Mouse (Mus musculus) layer of hippocampus, postnatal 14 days (tissue): ENCODE results near the gene Gpx8. TPM values are rescaled to one million over a fixed set of nuclear protein-coding genes. Genes with fewer than 3 reads are reported as not detected.
"Not testable (repeated sequence)": the region's sequence is repeated elsewhere in the genome, so short reads cannot be mapped to it uniquely, and the experiment has no call there.

Experiments used
- DNase-seq, 2 experiments: peaks; one replicate each; pipeline ENCODE4 v3.0.0; 2021 to 2022; ENCODE audit warnings: low spot score in 2 of 2, mixed read lengths in 1 of 2
- microRNA-seq, 2 experiments: library from miRNA; unstranded; fragments of <30 nt; microRNA quantifications; one replicate each; pipeline ENCODE4 v1.2.0; 2021
- total RNA-seq, 2 experiments: library from RNA; stranded (reverse); gene quantifications; 2 replicates each; pipeline ENCODE4 v1.2.3; 2021

The Gpx8 gene
- total RNA-seq, 2 experiments from 2014 or later = 12.1 to 18.4 TPM

DNA sequence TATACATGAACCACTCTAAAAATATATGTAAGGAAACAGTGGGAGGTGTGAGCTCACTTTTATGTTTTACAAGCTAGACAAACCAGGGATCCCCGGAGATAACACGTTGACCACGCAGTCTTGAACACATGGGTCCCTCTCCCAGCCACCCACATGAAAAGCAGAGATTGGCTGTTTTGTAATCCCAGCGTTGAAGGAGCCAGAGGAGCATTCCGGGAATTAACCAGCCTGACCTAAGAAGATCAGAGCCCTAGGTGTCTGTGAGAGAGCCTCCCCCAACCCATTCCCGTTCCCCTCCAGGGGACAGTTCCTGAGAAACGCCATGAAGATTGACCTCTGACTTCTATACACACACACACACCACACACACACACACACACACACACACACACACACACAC lies 14.9 kb downstream of the Gpx8 start:
- DNase-seq = no peak

DNA sequence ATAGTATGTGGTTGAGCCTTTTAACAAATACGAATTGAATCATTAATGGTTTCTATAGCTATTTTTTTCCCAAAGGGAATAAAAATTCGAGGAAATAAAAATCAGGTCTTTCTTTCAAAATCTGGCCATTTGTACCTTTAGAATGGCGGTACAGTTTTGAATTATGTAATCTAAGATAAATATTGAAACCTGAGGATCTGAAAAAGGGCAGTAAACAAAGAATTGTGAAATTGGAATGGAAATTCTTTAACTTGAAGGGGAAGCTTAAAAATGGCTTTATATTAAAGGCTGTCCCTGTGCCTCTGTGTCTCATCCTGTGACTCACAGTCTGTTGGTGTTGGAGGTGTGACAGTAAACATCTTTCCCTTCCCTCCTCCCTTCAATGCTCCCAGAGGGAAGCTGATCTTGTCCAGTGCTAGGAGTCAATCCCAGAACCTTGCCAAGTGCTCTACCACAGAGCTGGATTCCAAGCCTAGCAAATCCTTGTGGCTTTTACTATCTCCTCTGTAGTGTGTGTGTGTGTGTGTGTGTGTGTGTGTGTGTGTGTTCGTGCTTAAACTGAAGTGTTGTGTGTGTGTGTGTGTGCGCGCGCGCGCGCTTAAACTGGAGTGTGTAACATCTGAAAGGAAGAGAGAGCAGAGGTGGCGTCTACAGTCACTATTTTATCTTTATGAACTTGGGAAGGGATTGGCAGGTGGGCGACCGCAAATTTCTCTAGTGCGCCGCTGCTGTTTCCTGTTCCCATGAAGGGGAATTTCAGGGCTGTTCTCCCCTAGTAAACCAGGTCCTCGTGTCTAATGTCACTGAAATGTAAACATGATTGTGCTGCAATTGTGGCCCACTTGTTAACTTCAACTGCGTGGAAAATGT lies 22.7 kb downstream of the Gpx8 start:
- DNase-seq = no peak

DNA sequence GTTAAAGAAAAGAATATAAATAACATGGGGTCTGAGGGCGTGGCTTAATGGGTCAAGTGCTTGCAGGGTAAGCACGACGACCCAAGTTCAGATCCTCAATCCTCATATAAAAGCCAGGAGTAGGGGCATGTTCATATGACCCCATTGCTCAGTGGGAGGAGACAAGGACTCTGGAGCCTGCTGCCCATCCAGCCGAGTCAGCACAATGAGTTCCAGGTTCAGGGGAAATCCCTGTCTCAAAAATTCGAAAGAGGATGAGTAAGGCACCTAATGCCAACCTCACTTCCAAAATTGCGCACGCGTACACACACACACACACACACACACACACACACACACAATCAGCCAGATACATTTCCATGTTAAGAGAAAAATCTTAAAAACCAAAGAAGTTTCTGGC lies 23.7 kb downstream of the Gpx8 start:
- DNase-seq = no peak

DNA sequence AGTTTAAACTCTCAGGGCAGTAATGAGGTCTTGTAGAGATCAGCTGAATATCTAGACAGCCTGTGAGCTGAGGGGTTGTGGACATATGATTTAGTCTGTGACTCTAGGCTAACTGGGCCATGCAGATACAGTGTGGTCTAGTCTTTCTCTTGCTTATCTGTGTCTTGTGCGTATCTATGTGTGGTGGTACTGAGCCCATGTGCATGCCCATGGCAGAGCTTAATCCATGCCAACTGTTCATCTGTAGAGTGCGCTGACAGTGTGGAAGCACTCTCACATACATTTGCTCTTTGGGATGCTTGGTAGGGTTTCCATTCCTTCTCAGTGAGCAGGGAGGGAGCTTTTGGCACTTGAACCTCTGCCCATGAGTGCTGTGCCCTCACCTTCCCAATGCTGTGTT lies 24.7 kb downstream of the Gpx8 start:
- no peak for DNase-seq

DNA sequence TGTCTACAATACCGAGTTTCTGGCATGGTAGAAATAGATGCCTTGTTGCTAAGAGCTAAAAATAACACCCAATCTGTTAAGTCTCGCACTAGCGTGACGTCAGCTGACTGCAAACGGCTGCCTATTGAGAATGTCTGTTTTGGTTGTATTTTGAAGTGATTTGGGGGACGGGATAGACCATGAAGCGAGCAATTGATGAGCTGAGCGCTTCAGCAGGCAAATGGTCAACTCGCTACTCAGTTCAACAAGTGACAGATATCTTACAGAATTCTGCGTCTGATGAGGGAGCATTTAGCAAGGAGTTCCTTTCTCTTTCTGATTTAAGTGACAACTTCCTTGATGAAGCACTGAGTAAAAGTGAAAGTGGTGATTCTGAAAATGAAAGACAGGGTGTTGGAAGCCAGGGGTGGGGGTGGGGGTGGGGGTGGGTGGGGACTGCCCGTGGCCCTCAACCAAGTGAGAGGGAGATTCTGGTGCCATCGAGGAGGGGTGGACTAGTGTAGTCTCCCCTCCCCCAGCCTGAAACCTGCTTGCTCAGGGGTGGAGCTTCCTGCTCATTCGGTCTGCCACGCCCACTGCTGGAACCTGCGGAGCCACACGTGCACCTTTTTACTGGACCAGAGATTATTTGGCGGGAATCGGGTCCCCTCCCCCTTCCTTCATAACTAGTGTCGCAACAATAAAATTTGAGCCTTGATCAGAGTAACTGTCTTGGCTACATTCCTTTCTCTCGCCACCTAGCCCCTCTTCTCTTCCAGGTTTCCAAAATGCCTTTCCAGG lies 32.8 kb downstream of the Gpx8 start:
- DNase-seq = not testable (repeated sequence)

DNA sequence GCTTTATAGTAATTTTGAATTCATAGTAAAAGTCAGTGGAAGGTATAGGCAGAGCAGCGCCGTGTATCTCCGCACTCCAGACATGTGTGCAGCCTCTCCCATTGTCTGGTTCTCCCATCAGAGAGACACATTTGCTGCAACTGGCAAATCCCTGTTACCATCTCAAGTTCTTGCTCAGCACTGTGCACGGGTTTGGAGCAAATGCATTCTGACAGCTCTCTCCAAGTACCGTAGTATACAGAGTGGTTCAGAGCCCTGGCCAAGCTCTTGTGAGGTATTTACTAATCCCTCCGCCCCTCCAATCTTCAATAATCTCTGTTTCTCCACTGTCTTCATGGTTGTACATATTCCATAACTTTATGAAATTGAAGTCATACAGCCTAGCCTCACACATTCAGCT lies 33.5 kb downstream of the Gpx8 start:
- DNase-seq = no peak

DNA sequence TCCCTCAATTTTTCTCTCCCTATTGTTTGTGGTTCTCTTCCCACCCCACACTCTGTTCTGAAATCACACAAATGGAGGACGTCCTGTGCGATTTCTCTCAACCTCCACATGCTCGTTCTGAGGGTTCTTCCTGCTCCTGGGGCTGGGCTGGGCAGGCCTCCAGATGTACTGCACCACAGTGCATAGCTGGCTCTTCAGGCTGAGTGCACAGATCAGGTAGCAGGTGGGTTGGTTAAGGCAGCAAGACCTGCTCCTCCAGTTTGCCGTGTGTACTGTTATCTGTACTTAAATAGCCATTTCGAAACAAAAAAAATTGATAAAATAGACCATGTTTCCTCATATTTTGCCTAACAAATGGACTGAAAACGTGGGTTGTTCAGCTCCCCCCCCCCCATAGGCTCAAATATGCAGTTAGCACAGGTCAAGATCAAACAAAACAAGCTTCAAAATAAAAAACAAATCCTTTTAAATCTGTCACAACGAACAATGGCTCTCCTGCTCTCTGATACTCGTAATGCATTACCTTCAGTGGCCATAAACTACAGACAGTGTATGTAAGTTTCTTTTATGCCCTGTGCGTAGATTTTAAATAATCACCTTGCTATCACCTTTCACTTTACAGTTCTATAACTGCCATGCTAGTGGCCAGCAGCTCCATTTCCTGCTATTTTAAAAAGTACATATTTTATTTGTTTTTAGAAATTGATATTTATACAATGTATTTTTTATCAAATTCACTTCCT lies 45.5 kb downstream of the Gpx8 start:
- no peak for DNase-seq

DNA sequence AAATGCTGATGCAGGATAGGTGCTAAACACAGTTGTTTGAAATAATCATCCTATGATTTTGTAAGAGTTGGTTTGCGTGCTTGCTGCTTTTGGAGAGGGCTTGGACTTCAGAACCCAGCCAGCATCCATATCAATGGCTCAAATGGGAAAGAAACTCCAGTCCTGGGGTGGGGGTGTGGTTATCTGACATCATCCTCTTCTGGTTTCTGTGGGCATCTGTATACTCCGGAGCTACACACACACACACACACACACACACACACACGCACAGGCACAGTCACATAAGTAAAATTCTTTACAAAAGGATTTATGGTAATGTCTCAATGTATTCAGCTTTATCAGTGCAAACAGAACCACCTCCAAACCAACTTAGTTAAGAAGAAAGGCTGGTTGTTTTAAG lies 46.1 kb downstream of the Gpx8 start:
- no peak for DNase-seq

DNA sequence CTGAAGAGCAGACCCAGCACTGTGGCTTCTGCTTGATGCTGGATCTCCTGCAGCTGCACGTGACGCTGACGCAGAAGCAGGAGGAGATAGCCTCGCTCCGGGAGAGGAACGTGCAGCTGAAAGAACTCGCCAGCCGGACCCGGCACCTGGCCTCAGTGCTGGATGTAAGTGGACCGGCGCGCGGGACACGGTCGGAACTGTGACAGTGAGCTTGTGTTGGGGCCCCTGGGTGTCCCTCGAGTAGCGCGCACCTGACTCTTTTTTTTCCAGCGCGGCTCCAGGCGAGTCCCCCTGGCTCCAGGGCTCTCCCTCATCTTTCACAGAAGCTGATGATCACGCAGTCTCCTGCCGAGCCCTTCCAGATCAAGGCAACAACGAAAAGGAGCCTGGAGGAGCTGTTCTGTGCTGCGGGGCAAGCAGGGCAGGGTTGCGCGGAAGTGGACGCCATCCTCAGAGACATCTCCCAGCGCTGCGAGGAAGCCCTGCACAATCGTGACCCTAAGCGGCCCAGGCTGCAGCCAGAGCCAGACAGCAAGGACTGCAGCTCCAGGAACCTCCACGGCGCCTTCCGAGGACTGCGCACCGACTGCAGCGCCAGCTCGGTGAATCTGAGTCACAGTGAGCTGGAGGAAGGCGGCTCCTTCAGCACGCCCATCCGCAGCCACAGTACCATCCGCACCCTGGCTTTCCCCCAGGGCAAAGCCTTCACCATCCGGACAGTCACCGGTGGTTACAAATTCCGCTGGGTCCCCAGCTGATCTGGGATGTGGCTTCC lies 47.6 kb downstream of the Gpx8 start:
- DNase-seq = no peak

DNA sequence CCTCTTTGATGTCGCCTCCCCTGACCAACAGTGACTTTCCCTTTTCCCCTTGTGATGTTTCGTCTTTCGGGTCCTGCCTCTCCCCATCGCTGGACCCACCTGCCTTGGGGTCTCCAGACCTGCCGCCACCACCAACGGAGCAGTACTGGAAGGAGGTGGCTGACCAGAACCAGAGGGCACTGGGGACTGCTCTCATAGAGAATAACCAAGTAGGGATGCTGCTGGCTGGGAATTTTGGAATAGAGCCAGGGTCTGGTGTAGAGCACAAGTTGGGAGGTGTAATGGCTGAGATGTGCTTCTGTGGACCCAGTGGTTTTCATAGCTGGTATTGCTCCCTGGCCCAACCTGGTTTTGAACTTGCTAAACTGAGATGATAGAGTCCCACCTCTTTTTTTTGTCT lies 48.8 kb downstream of the Gpx8 start:
- no peak for DNase-seq

DNA sequence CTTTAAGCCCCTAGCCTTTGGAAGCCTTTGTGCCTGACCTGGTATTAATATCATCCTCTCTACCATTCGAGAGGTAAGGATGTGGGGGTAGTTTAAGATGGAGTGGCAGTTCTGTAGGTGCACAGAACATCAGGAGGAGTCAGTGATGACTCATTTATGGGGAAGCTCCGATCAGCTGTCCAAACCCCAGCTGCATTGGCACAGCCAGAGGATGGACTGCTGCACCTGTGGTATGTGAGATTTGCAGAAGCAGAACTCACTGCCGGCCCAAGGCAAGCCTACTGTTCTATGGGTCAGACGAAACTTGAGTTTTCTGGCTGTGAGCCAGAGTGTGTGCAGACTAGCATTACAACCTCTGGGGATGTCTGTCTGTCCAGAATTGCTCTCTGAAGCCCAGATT lies 49.8 kb downstream of the Gpx8 start:
- no peak for DNase-seq

DNA sequence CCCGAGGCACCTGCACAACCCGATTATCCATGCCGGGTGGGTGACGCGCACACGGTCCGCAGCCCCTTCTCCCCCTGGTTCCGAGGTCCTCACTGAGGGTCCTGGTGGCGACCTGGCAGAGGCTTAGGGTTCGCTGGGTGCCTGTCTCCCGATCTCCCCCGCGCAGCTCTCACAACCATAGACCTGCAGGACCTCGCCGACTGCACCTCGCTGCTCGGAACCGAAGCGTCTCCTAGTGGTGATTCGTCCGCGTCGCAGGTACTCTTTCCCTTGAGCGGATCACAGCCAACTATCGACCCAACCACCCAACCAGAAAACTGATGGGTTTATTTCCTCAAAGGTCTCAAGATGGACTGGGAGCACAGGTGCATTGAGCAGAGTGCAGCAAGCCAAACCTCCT lies 52.0 kb downstream of the Gpx8 start:
- DNase-seq = peak; percentile 39 to 40

DNA sequence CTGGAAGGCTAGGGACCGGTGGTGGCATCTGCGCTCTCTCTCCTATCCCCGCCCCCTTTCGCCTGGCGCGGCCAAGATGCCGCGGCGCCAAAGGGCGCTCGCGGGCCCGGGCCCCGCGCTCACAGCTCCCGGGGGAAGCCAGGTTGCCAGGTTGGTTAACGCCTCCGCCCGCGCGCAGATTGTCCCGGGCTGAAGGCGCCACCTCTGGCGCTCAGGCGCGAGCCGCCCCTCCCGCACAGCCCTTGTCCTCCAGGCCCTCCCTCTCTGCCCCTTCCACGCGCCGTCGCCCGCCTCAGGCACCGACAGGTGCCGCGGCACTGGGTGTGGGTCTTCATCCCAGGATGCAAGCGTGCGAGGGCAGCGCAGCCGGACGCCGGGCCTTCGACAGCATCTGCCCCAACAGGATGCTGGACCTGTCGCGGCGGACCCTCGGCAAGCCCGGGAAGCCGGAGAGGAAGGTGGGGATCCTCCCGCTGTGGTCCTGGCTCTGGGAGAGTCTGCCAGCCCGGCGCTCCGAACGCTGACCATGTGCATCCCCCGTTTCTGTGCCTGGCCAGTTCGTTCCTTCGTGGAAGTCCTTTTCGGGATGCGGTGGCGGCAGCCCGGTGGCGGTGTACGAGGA lies 52.6 kb downstream of the Gpx8 start, which contains the start of gene Mcidas:
Mcidas (plus strand) TSS at position 315 of the 622 bp plus-strand sequence.
- DNase-seq = no peak

Small RNAs within 50 kb of the gene (microRNA-seq; reads per million reads assigned to microRNA genes)
- gene Mir449a = 390 to 1,271 reads per million in 2 experiments
- 0 reads per million in 2 experiments for gene Mir449b
- gene Mir449c = 0.68 to 1.7 reads per million in 2 experiments

Other genes with a start within 250 kb of the Gpx8 start
- 10 to 100 TPM; 27.2 to 33.5 TPM for gene Plpp1, start 245.6 kb downstream of the Gpx8 start, total RNA-seq
- 10 to 100 TPM; 40.2 to 42.4 TPM for gene Mtrex, start 119.0 kb downstream of the Gpx8 start, total RNA-seq
- 10 to 100 TPM; 23.0 to 23.9 TPM for gene Dhx29, start 119.0 kb downstream of the Gpx8 start, total RNA-seq
- gene Ccno, start 58.6 kb downstream of the Gpx8 start, total RNA-seq = 1 to 10 TPM; 2.9 to 3.0 TPM
- gene Mcidas, start 52.6 kb downstream of the Gpx8 start, total RNA-seq = under 1 TPM; 0.30 to 0.36 TPM
- under 1 TPM in 1 of 2 experiments, not detected in 1; 0.21 TPM for gene Cdc20b, start 11.3 kb downstream of the Gpx8 start, total RNA-seq
- gene Gzma, start 54.6 kb upstream of the Gpx8 start, total RNA-seq = not detected
- gene Esm1, start 163.2 kb upstream of the Gpx8 start, total RNA-seq = under 1 TPM; 0.24 to 0.46 TPM
- not detected for gene Gzmk, start 179.5 kb upstream of the Gpx8 start, total RNA-seq
- gene BC067074, start 246.7 kb upstream of the Gpx8 start, total RNA-seq = 1 to 10 TPM; 1.2 to 2.4 TPM